Mouse (Mus musculus): ENCODE data around the gene Elmod3.

GRCm38 (mm10) chr6:72600771-72601170 lies 2.6 kb upstream of the Elmod3 start:
- no peak for TF ChIP-seq CTCF (IDR thresholded peaks at IDR 0.05; ENCODE audit: low read depth)
- no peak for TF ChIP-seq EP300 (IDR thresholded peaks at IDR 0.05; ENCODE audit: low read depth)

Measured in liver, postnatal 0 days (tissue).